Mouse (Mus musculus): Measurements from ENCODE around the gene Hand1.

- TF ChIP-seq CTCF (IDR thresholded peaks at IDR 0.05; ENCODE audit: borderline replicate concordance, insufficient read depth, low read depth, low read length) = no peak
- TF ChIP-seq POLR2A (IDR thresholded peaks at IDR 0.05; ENCODE audit: borderline replicate concordance, insufficient read depth, low read length) = no peak
Measured at GRCm38 (mm10) chr11:57795086-57795485, 37.5 kb downstream of the Hand1 start.

Data from cerebellum, adult 2 months (tissue).